Mouse (Mus musculus) brain, embryonic 14.5 days (tissue): ENCODE measurements around the gene Cln5.

ENCODE experiments used
- CTCF ChIP-seq: fragments of 200-500 bp; IDR thresholded peaks from 2 replicates; pipeline ENCODE4 v1.5.1; 2012; ENCODE audit warnings: inconsistent platforms, mild to moderate bottlenecking, moderate library complexity, borderline replicate concordance; ENCODE audit not compliant: insufficient read depth, insufficient read length; ENCODE audit errors: extremely low read depth
- POLR2A ChIP-seq: fragments of 200-500 bp; IDR thresholded peaks from 2 replicates; pipeline ENCODE4 v1.6.1; 2012; ENCODE audit warnings: mild to moderate bottlenecking, inconsistent platforms, borderline replicate concordance; ENCODE audit not compliant: poor library complexity, insufficient read depth, insufficient read length, severe bottlenecking; ENCODE audit errors: extremely low read depth

- TF ChIP-seq POLR2A (no peak), CTCF (peak; percentile 76)
These were observed 4.5 kb upstream of the Cln5 start for GRCm38 (mm10) chr14:103065294-103066167.
